Mouse (Mus musculus): Measurements from ENCODE around the gene Mthfd1.
A peak's percentile ranks its signal among the peaks of the same experiment; 100 is the strongest.
"Not testable (repeated sequence)": the region's sequence is repeated elsewhere in the genome, so short reads cannot be mapped to it uniquely, and the experiment has no call there.

Mthfd1 gene

GRCm38 (mm10) chr12:76254725-76255498, at the start of gene Mthfd1:
Mthfd1 (plus strand) TSS chr12:76255298.
- peak; percentile 95 for DNase-seq

- no peak for DNase-seq
Observed at GRCm38 (mm10) chr12:76209429-76209974, 45.6 kb upstream of the Mthfd1 start.

- DNase-seq: no peak
Observed at GRCm38 (mm10) chr12:76215121-76215520, 40.0 kb upstream of the Mthfd1 start.

- DNase-seq: no peak
Observed at GRCm38 (mm10) chr12:76216716-76217115, 38.4 kb upstream of the Mthfd1 start.

GRCm38 (mm10) chr12:76222104-76222503, 33.0 kb upstream of the Mthfd1 start:
- DNase-seq: not testable (repeated sequence)

GRCm38 (mm10) chr12:76230644-76231043, 24.5 kb upstream of the Mthfd1 start:
- DNase-seq: no peak

GRCm38 (mm10) chr12:76235253-76235652, 19.8 kb upstream of the Mthfd1 start:
- DNase-seq: no peak

- no peak for DNase-seq
Observed at GRCm38 (mm10) chr12:76239145-76239838, 15.8 kb upstream of the Mthfd1 start.

GRCm38 (mm10) chr12:76239839-76240571, 15.1 kb upstream of the Mthfd1 start:
- DNase-seq: no peak

- no peak for DNase-seq
Observed at GRCm38 (mm10) chr12:76240670-76241069, 14.4 kb upstream of the Mthfd1 start.

GRCm38 (mm10) chr12:76241084-76241483, 14.0 kb upstream of the Mthfd1 start:
- DNase-seq: no peak

GRCm38 (mm10) chr12:76241833-76242232, 13.3 kb upstream of the Mthfd1 start:
- DNase-seq: no peak

- DNase-seq: no peak
Observed at GRCm38 (mm10) chr12:76244981-76245380, 10.1 kb upstream of the Mthfd1 start.

- DNase-seq: no peak
Observed at GRCm38 (mm10) chr12:76246646-76247045, 8.5 kb upstream of the Mthfd1 start, which contains the start of gene Tex21. Tex21 (minus strand) TSS chr12:76246746.

GRCm38 (mm10) chr12:76253090-76253489, 2.0 kb upstream of the Mthfd1 start:
- DNase-seq: no peak

- no peak for DNase-seq
Observed at GRCm38 (mm10) chr12:76253591-76253990, 1.5 kb upstream of the Mthfd1 start.

GRCm38 (mm10) chr12:76253991-76254390, 1.1 kb upstream of the Mthfd1 start:
- no peak for DNase-seq

- DNase-seq: no peak
Observed at GRCm38 (mm10) chr12:76255499-76255875, 389 bp downstream of the Mthfd1 start.

GRCm38 (mm10) chr12:76256114-76256843, 1.2 kb downstream of the Mthfd1 start:
- no peak for DNase-seq

GRCm38 (mm10) chr12:76260673-76261072, 5.6 kb downstream of the Mthfd1 start:
- no peak for DNase-seq

- DNase-seq: no peak
Observed at GRCm38 (mm10) chr12:76261556-76261955, 6.5 kb downstream of the Mthfd1 start.

- no peak for DNase-seq
Observed at GRCm38 (mm10) chr12:76262918-76263317, 7.8 kb downstream of the Mthfd1 start.

GRCm38 (mm10) chr12:76263876-76264275, 8.8 kb downstream of the Mthfd1 start:
- no peak for DNase-seq
